ENCODE assay signal across 8 mouse cellular contexts in the genomic region with DNA sequence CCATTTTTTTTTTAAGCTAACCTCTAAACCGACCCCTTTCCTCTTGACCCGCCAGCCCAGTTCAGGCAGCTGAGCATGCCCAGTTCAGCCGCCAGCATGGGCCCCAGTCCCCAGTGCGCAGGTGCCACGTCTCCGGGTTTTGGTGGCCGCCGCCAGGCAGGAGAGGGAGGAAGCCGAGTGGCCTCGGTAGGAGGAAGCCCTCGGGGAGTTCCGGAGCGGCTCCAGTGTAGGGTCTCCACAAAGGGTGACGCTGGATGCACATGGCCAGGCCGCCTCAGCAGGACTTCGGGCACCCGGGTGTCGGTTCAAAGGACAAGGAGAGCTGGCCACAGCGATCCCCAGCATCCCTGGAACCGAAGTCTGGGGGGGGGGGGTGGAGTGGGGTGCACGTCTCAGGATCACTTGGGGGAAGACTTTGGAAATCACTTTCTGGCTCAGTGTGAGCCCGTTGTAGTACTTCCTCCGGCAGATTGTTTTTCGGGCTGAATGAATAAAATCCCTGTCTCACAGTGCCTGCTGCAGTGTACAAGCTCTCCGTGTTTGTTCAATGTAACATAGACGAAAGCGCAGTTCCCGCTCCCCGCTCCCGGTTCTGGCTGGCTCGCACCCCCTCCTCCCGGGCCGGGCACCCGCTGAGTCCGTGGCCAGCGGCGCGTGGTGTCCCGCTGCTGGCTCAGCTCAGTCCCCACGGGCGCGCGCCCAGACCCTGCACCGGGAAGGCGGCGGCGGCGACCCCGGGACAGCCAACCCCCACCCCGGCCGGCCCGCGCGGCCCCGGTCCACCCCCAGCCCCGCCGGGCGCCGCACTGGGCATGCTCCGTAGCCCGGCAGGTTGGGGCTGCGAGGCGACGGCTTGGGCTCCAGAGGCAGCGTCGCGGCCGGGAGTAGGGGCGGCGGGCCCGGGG. TPM values are rescaled to one million over a fixed set of nuclear protein-coding genes. Genes with fewer than 3 reads are reported as not detected.
DNase-seq lines count a peak whose midpoint lies in the region; ATAC-seq and TF ChIP-seq lines count a peak whose summit lies in the region.

A gene (plus strand): TSS at position 526 of the 905 bp plus-strand sequence.

- no peaks in the 10 kb centered on the region for H3K27me3 ChIP-seq in Patski
- no peaks in the 10 kb centered on the region for H3K27me3 ChIP-seq in hindbrain, embryonic 11.5 days (ENCODE audit: control insufficient read depth, insufficient read depth, low read length)
- no peaks in the 10 kb centered on the region for H3K27me3 ChIP-seq in lung, embryonic 15.5 days

- peak within 1 kb of the TSS; percentile 74 for H3K4me3 ChIP-seq in hindbrain, embryonic 11.5 days (ENCODE audit: low read depth, low read length)
- H3K4me3 ChIP-seq in lung, embryonic 15.5 days: peak within 1 kb of the TSS; percentile 82

- ATAC-seq in Patski: peak; percentile 84
- ATAC-seq in hindbrain, embryonic 11.5 days (ENCODE audit: low FRiP score): peak; percentile 95
- ATAC-seq in lung, embryonic 15.5 days (ENCODE audit: borderline replicate concordance, extremely low read depth, low FRiP score, low TSS enrichment): peak; percentile 84
- ATAC-seq in neutrophil, adult 5-6 weeks (ENCODE audit: extremely low read depth, insufficient number of reproducible peaks, low FRiP score, poor library complexity, severe bottlenecking): peak; percentile 39; the same call in 1 of the 2 replicates

- no peak for DNase-seq in Patski (ENCODE audit: low read depth, low spot score)
- DNase-seq in cerebellum, adult 9-11 months: peak; percentile 92
- DNase-seq in frontal cortex, postnatal 14 days (ENCODE audit: low spot score in 2 of 2): peak; percentile 76
- peak; percentile 86 for DNase-seq in hindbrain, embryonic 11.5 days (ENCODE audit: low spot score)
- DNase-seq in layer of hippocampus, adult 9-10 months (ENCODE audit: low spot score): peak; percentile 25
- peak; percentile 88 for DNase-seq in testis, postnatal 10 days (ENCODE audit: low spot score)

- 0% methylated on average over 50 of the region's 71 CpGs for WGBS in hindbrain, embryonic 11.5 days
- WGBS in lung, embryonic 15.5 days: under 1% methylated on average over 71 of the region's 71 CpGs

- H3K27ac ChIP-seq in hindbrain, embryonic 11.5 days (ENCODE audit: low read depth, low read length): peak within 1 kb of the TSS; percentile 97
- peak within 1 kb of the TSS; percentile 96 for H3K27ac ChIP-seq in lung, embryonic 15.5 days

- no peaks in the 10 kb centered on the region for H3K36me3 ChIP-seq in hindbrain, embryonic 11.5 days (ENCODE audit: control insufficient read depth, insufficient read depth, low read length)
- no peaks in the 10 kb centered on the region for H3K36me3 ChIP-seq in lung, embryonic 15.5 days

- peak within 1 kb of the TSS; percentile 63 for H3K4me2 ChIP-seq in hindbrain, embryonic 11.5 days (replicated peaks; ENCODE audit: low read depth, low read length)
- H3K4me2 ChIP-seq in lung, embryonic 15.5 days: peak within 1 kb of the TSS; percentile 88

- no peaks in the 10 kb centered on the region for H3K4me1 ChIP-seq in hindbrain, embryonic 11.5 days (replicated peaks; ENCODE audit: control insufficient read depth, insufficient read depth, low read length)
- H3K4me1 ChIP-seq in lung, embryonic 15.5 days: 0 out of 2 replicates have a peak, but pooled peaks cover 6% of the 10 kb centered on the region

- no peaks in the 10 kb centered on the region for H3K9me3 ChIP-seq in hindbrain, embryonic 11.5 days (ENCODE audit: control insufficient read depth, low read length)
- no peaks in the 10 kb centered on the region for H3K9me3 ChIP-seq in lung, embryonic 15.5 days

- TF ChIP-seq CTCF in Patski (IDR thresholded peaks at IDR 0.05): no peak

- POLR2A ChIA-PET in Patski (lab: Charles Lee): interaction anchor here (0.7 to 1.4 kb wide), 3 partner anchors 91 to 268 kb away, joined by 3 to 5 read pairs (median 3); no protein-coding TSS in a partner anchor

- H3K9ac ChIP-seq in hindbrain, embryonic 11.5 days (ENCODE audit: low read depth, low read length): peak within 1 kb of the TSS; percentile 97
- peak within 1 kb of the TSS; percentile 93 for H3K9ac ChIP-seq in lung, embryonic 15.5 days

- CTCF ChIA-PET in Patski (lab: Charles Lee): interaction anchor here (1.2 to 1.9 kb wide), 4 partner anchors 11 to 268 kb away, joined by 3 to 5 read pairs (median 4); no protein-coding TSS in a partner anchor

- in situ Hi-C loops in Patski (cut with MboI; ENCODE audit: low pct_unique_long_range_greater_than_20kb): loop anchor here (25.0 kb wide), 1 partner anchor 221 kb away; no protein-coding TSS in a partner anchor

RNA-seq across cellular contexts. Expression of the gene that starts here (rescaled TPM):
- 26.5 TPM for polyA plus RNA-seq in Patski (2021)
- 21.5 and 29.3 TPM in 2 replicates for polyA plus RNA-seq in hindbrain, embryonic 11.5 days (2014; fragmentation: Nextera tagmentation; extraction: Ambion mirVana)
- 14.9 and 20.4 TPM in 2 replicates for polyA plus RNA-seq in lung, embryonic 15.5 days (2015; fragmentation: Nextera tagmentation; extraction: Ambion mirVana)
- total RNA-seq in neutrophil, adult 5-6 weeks (2017): 1.5 and 2.3 TPM in 2 replicates

Comparison
In these comparisons a context has a peak if more than half of its experiments do, and no peak if none do; other contexts are left out.
1. ATAC-seq: peak in every context shown above with its lines; median percentile 95 in hindbrain, embryonic 11.5 days; 84 in Patski; 84 in lung, embryonic 15.5 days; 39 in neutrophil, adult 5-6 weeks.